Mouse (Mus musculus): ENCODE results near the gene Vmp1. TPM values are rescaled to one million over a fixed set of nuclear protein-coding genes. Genes with fewer than 3 reads are reported as not detected.

Vmp1 gene
- polyA plus RNA-seq, 1 experiment from 2014 or later, result 80.8 TPM

GRCm38 (mm10) chr11:86583990-86584897 is 99.4 kb downstream of the Vmp1 start:
- no peak overlapping the region for H3K9ac ChIP-seq
- no peaks in the 10 kb centered on the region for H3K27me3 ChIP-seq
- WGBS (ENCODE audit: insufficient replicate concordance), result 45% methylated on average over 14 of the region's 14 CpGs
- peaks cover 84% of the 10 kb centered on the region for H3K4me1 ChIP-seq (replicated peaks)
- peak overlapping the region; percentile 73 for H3K4me2 ChIP-seq
- H3K4me3 ChIP-seq (replicated peaks), result peak overlapping the region; percentile 54; the same call in 1 of the 2 replicates
- H3K36me3 ChIP-seq (replicated peaks), result peaks cover 9% of the 10 kb centered on the region; the same call in 1 of the 2 replicates
- ATAC-seq (ENCODE audit: insufficient read depth), result no peak
- H3K9me3 ChIP-seq (replicated peaks), result no peaks in the 10 kb centered on the region
- peak overlapping the region; percentile 74; the same call in 1 of the 2 replicates for H3K27ac ChIP-seq (replicated peaks)

GRCm38 (mm10) chr11:86583313-86583825 is 100.3 kb downstream of the Vmp1 start:
- no peak overlapping the region for H3K27ac ChIP-seq (replicated peaks)
- H3K27me3 ChIP-seq, result no peaks in the 10 kb centered on the region
- ATAC-seq (ENCODE audit: insufficient read depth), result no peak
- H3K9me3 ChIP-seq (replicated peaks), result no peaks in the 10 kb centered on the region
- no peak overlapping the region for H3K4me2 ChIP-seq
- H3K36me3 ChIP-seq (replicated peaks), result peaks cover 9% of the 10 kb centered on the region; the same call in 1 of the 2 replicates
- H3K9ac ChIP-seq, result no peak overlapping the region
- H3K4me1 ChIP-seq (replicated peaks), result peaks cover 86% of the 10 kb centered on the region
- 75% methylated on average over 3 of the region's 3 CpGs for WGBS (ENCODE audit: insufficient replicate concordance)
- H3K4me3 ChIP-seq (replicated peaks), result no peak overlapping the region

- peaks cover 84% of the 10 kb centered on the region for H3K4me1 ChIP-seq (replicated peaks)
- H3K27ac ChIP-seq (replicated peaks), result peak overlapping the region; percentile 87
- peak overlapping the region; percentile 78; the same call in 1 of the 2 replicates for H3K4me2 ChIP-seq
- no peak for ATAC-seq (ENCODE audit: insufficient read depth)
- WGBS (ENCODE audit: insufficient replicate concordance), result 72% methylated on average over 7 of the region's 7 CpGs
- peaks cover 9% of the 10 kb centered on the region; the same call in 1 of the 2 replicates for H3K36me3 ChIP-seq (replicated peaks)
- no peaks in the 10 kb centered on the region for H3K9me3 ChIP-seq (replicated peaks)
- no peaks in the 10 kb centered on the region for H3K27me3 ChIP-seq
- H3K9ac ChIP-seq, result no peak overlapping the region
- H3K4me3 ChIP-seq (replicated peaks), result no peak overlapping the region
These were observed 100.9 kb downstream of the Vmp1 start for GRCm38 (mm10) chr11:86582543-86583260.

- Histone ChIP-seq H3K4me1 (replicated peaks) (peaks cover 84% of the 10 kb centered on the region), H3K9me3 (replicated peaks) (no peaks in the 10 kb centered on the region), H3K4me3 (replicated peaks) (peak overlapping the region; percentile 58), H3K27me3 (no peaks in the 10 kb centered on the region), H3K36me3 (replicated peaks) (peaks cover 9% of the 10 kb centered on the region; the same call in 1 of the 2 replicates), H3K9ac (peak overlapping the region; percentile 71; the same call in 1 of the 2 replicates), H3K4me2 (peak overlapping the region; percentile 78), H3K27ac (replicated peaks) (peak overlapping the region; percentile 87)
- ATAC-seq (ENCODE audit: insufficient read depth), result no peak
- WGBS (ENCODE audit: insufficient replicate concordance), result 57% methylated on average over 12 of the region's 12 CpGs
These were observed 101.6 kb downstream of the Vmp1 start for GRCm38 (mm10) chr11:86581943-86582542.

GRCm38 (mm10) chr11:86581250-86581753 is 102.3 kb downstream of the Vmp1 start:
- no peaks in the 10 kb centered on the region for H3K27me3 ChIP-seq
- ATAC-seq (ENCODE audit: insufficient read depth), result peak; percentile 69
- H3K27ac ChIP-seq (replicated peaks), result peak overlapping the region; percentile 87
- no peaks in the 10 kb centered on the region for H3K9me3 ChIP-seq (replicated peaks)
- peak overlapping the region; percentile 71 for H3K9ac ChIP-seq
- peak overlapping the region; percentile 58 for H3K4me3 ChIP-seq (replicated peaks)
- peaks cover 79% of the 10 kb centered on the region for H3K4me1 ChIP-seq (replicated peaks)
- 4% methylated on average over 11 of the region's 11 CpGs for WGBS (ENCODE audit: insufficient replicate concordance)
- peaks cover 9% of the 10 kb centered on the region; the same call in 1 of the 2 replicates for H3K36me3 ChIP-seq (replicated peaks)
- H3K4me2 ChIP-seq, result peak overlapping the region; percentile 78

- H3K27me3 ChIP-seq, result no peaks in the 10 kb centered on the region
- 73% methylated on average over 9 of the region's 9 CpGs for WGBS (ENCODE audit: insufficient replicate concordance)
- H3K27ac ChIP-seq (replicated peaks), result peak overlapping the region; percentile 87
- peak overlapping the region; percentile 78 for H3K4me2 ChIP-seq
- H3K4me3 ChIP-seq (replicated peaks), result peak overlapping the region; percentile 58
- H3K9ac ChIP-seq, result peak overlapping the region; percentile 71
- H3K9me3 ChIP-seq (replicated peaks), result no peaks in the 10 kb centered on the region
- H3K4me1 ChIP-seq (replicated peaks), result peaks cover 81% of the 10 kb centered on the region
- ATAC-seq (ENCODE audit: insufficient read depth), result no peak
- peaks cover 9% of the 10 kb centered on the region; the same call in 1 of the 2 replicates for H3K36me3 ChIP-seq (replicated peaks)
These were observed 103.1 kb downstream of the Vmp1 start for GRCm38 (mm10) chr11:86580319-86581113.

- no peak overlapping the region for H3K4me2 ChIP-seq
- H3K27me3 ChIP-seq, result no peaks in the 10 kb centered on the region
- no peak overlapping the region for H3K9ac ChIP-seq
- WGBS (ENCODE audit: insufficient replicate concordance), result 72% methylated on average over 10 of the region's 10 CpGs
- H3K36me3 ChIP-seq (replicated peaks), result peaks cover 6% of the 10 kb centered on the region; the same call in 1 of the 2 replicates
- H3K9me3 ChIP-seq (replicated peaks), result no peaks in the 10 kb centered on the region
- peak overlapping the region; percentile 87 for H3K27ac ChIP-seq (replicated peaks)
- ATAC-seq (ENCODE audit: insufficient read depth), result no peak
- H3K4me1 ChIP-seq (replicated peaks), result peaks cover 83% of the 10 kb centered on the region
- H3K4me3 ChIP-seq (replicated peaks), result no peak overlapping the region
These were observed 103.8 kb downstream of the Vmp1 start for GRCm38 (mm10) chr11:86579731-86580318.

- Histone ChIP-seq H3K9ac (no peak overlapping the region), H3K27me3 (no peaks in the 10 kb centered on the region), H3K27ac (replicated peaks) (peak overlapping the region; percentile 87), H3K4me1 (replicated peaks) (peaks cover 82% of the 10 kb centered on the region), H3K9me3 (replicated peaks) (no peaks in the 10 kb centered on the region), H3K36me3 (replicated peaks) (no peaks in the 10 kb centered on the region; the same call in 1 of the 2 replicates), H3K4me3 (replicated peaks) (no peak overlapping the region), H3K4me2 (peak overlapping the region; percentile 37; the same call in 1 of the 2 replicates)
- WGBS (ENCODE audit: insufficient replicate concordance), result 44% methylated on average over 25 of the region's 25 CpGs
- peak; percentile 17; the same call in 1 of the 2 replicates for ATAC-seq (ENCODE audit: insufficient read depth)
These were observed 104.6 kb downstream of the Vmp1 start for GRCm38 (mm10) chr11:86578809-86579730.
